In genomic region chr5:139141326-139141725, GRCm38 (mm10) we compare ENCODE assay signal across 9 mouse cellular contexts. TPM values are rescaled to one million over a fixed set of nuclear protein-coding genes. Genes with fewer than 3 reads are reported as not detected.
DNase-seq lines count a peak whose midpoint lies in the region; ATAC-seq and TF ChIP-seq lines count a peak whose summit lies in the region.
"Had no signal": no experiment of that assay in that cellular context is flagged by ENCODE, and none has a peak within 500 bp of the region (broad histone marks: within the 10 kb centered on the region; RNA-seq: fewer than 3 reads in every experiment).

No protein-coding gene starts in this region.

- 77% methylated on average over 5 of the region's 5 CpGs for WGBS in forebrain, embryonic 14.5 days
- 71% methylated on average over 5 of the region's 5 CpGs for WGBS in forebrain, embryonic 13.5 days
- 68% methylated on average over 5 of the region's 5 CpGs for WGBS in kidney, embryonic 15.5 days
- WGBS in heart, embryonic 15.5 days, result 47% methylated on average over 5 of the region's 5 CpGs

- no peak overlapping the region for H3K9ac ChIP-seq in forebrain, embryonic 14.5 days (ENCODE audit: low read length)
- no peak overlapping the region for H3K9ac ChIP-seq in forebrain, embryonic 13.5 days
- no peak overlapping the region for H3K9ac ChIP-seq in kidney, embryonic 15.5 days
- H3K9ac ChIP-seq in heart, embryonic 15.5 days, result no peak overlapping the region
- H3K9ac ChIP-seq: hindbrain, embryonic 14.5 days had no signal

- no peak overlapping the region for H3K4me2 ChIP-seq in forebrain, embryonic 14.5 days (ENCODE audit: low read length)
- no peak overlapping the region for H3K4me2 ChIP-seq in forebrain, embryonic 13.5 days
- H3K4me2 ChIP-seq in kidney, embryonic 15.5 days, result no peak overlapping the region
- H3K4me2 ChIP-seq in heart, embryonic 15.5 days, result peak overlapping the region; percentile 17
- H3K4me2 ChIP-seq: hindbrain, embryonic 14.5 days had no signal

- H3K4me1 ChIP-seq in forebrain, embryonic 14.5 days (ENCODE audit: control insufficient read depth, insufficient read depth, low read length), result peaks cover 7% of the 10 kb centered on the region; the same call in 1 of the 2 replicates
- peaks cover 15% of the 10 kb centered on the region for H3K4me1 ChIP-seq in forebrain, embryonic 13.5 days
- peaks cover 21% of the 10 kb centered on the region for H3K4me1 ChIP-seq in kidney, embryonic 15.5 days
- H3K4me1 ChIP-seq in heart, embryonic 15.5 days (replicated peaks), result peaks cover 11% of the 10 kb centered on the region

- no peak for TF ChIP-seq CTCF in gastrocnemius, adult 2 months (IDR thresholded peaks at IDR 0.05)

- peak; percentile 59 for DNase-seq in forebrain, embryonic 14.5 days (ENCODE audit: low spot score)
- peak; percentile 51 to 55 for DNase-seq in kidney, postnatal 36 days
- peak; percentile 32 for DNase-seq in lung, postnatal 25 days (ENCODE audit: low spot score)
- DNase-seq in adrenal gland, adult 8-10 months, result no peak
- no peak for DNase-seq in gastrocnemius, adult 2 months

- no peak overlapping the region for H3K4me3 ChIP-seq in forebrain, embryonic 14.5 days (ENCODE audit: low read depth, low read length)
- no peak overlapping the region for H3K4me3 ChIP-seq in forebrain, embryonic 13.5 days
- H3K4me3 ChIP-seq in kidney, embryonic 15.5 days (replicated peaks), result no peak overlapping the region
- no peak overlapping the region for H3K4me3 ChIP-seq in heart, embryonic 15.5 days
- H3K4me3 ChIP-seq in gastrocnemius, adult 2 months, result no peak overlapping the region

- H3K27ac ChIP-seq in forebrain, embryonic 14.5 days (ENCODE audit: low read depth, low read length), result no peak overlapping the region; the same call in 1 of the 2 replicates
- no peak overlapping the region for H3K27ac ChIP-seq in forebrain, embryonic 13.5 days
- H3K27ac ChIP-seq in kidney, embryonic 15.5 days, result no peak overlapping the region
- H3K27ac ChIP-seq in heart, embryonic 15.5 days, result peak overlapping the region; percentile 48
- H3K27ac ChIP-seq in gastrocnemius, adult 2 months, result no peak overlapping the region
- H3K27ac ChIP-seq: hindbrain, embryonic 14.5 days had no signal

- ATAC-seq in forebrain, embryonic 14.5 days, result no peak
- ATAC-seq in forebrain, embryonic 13.5 days, result no peak
- ATAC-seq in kidney, embryonic 15.5 days (replicated peaks; ENCODE audit: low FRiP score), result no peak
- peak; percentile 68; the same call in 1 of the 2 replicates for ATAC-seq in heart, embryonic 15.5 days (replicated peaks; ENCODE audit: insufficient number of reproducible peaks, insufficient read depth, low FRiP score, low read depth)

- intact Hi-C loops in gastrocnemius, adult 2 months (cut with DNase I), result no loop called here

- H3K36me3 ChIP-seq in forebrain, embryonic 14.5 days (ENCODE audit: control insufficient read depth, insufficient read depth, low read length), result no peaks in the 10 kb centered on the region
- no peaks in the 10 kb centered on the region for H3K36me3 ChIP-seq in forebrain, embryonic 13.5 days (ENCODE audit: poor library complexity, severe bottlenecking)
- H3K36me3 ChIP-seq in kidney, embryonic 15.5 days, result no peaks in the 10 kb centered on the region; the same call in 1 of the 2 replicates
- H3K36me3 ChIP-seq in heart, embryonic 15.5 days, result no peaks in the 10 kb centered on the region

- H3K9me3 ChIP-seq in forebrain, embryonic 14.5 days (replicated peaks; ENCODE audit: control insufficient read depth, low read length), result no peaks in the 10 kb centered on the region
- no peaks in the 10 kb centered on the region for H3K9me3 ChIP-seq in forebrain, embryonic 13.5 days (replicated peaks)
- H3K9me3 ChIP-seq in kidney, embryonic 15.5 days (replicated peaks), result no peaks in the 10 kb centered on the region
- H3K9me3 ChIP-seq in heart, embryonic 15.5 days (replicated peaks), result no peaks in the 10 kb centered on the region

- H3K27me3 ChIP-seq in forebrain, embryonic 14.5 days (replicated peaks; ENCODE audit: control insufficient read depth, insufficient read depth, low read length), result no peaks in the 10 kb centered on the region
- H3K27me3 ChIP-seq in forebrain, embryonic 13.5 days, result no peaks in the 10 kb centered on the region
- no peaks in the 10 kb centered on the region for H3K27me3 ChIP-seq in kidney, embryonic 15.5 days
- peaks cover 3% of the 10 kb centered on the region; the same call in 1 of the 2 replicates for H3K27me3 ChIP-seq in heart, embryonic 15.5 days

RNA-seq across cellular contexts. Expression of gene Prkar1b, which starts 8.5 kb away (rescaled TPM):
- 93.8 and 128 TPM in 2 replicates for polyA plus RNA-seq in forebrain, embryonic 14.5 days (2014; fragmentation: Nextera tagmentation; extraction: Ambion mirVana)
- polyA plus RNA-seq in forebrain, embryonic 13.5 days (2015; fragmentation: Nextera tagmentation; extraction: Ambion mirVana), result 63.4 and 87.2 TPM in 2 replicates
- 21.2 and 22.7 TPM in 2 replicates for polyA plus RNA-seq in kidney, embryonic 15.5 days (2015; fragmentation: Nextera tagmentation; extraction: Ambion mirVana)
- 10.1 and 12.3 TPM in 2 replicates for polyA plus RNA-seq in heart, embryonic 15.5 days (2015; fragmentation: Nextera tagmentation; extraction: Ambion mirVana)
- total RNA-seq in adrenal gland, adult 8-10 months (2022), result 10 to 100 TPM; 38.5 to 62.4 (median 55.9) TPM
- total RNA-seq in gastrocnemius, adult 2 months (2021), result 1 to 10 TPM in 1 of 2 experiments, under 1 TPM in 1; 0.59 to 1.4 TPM

RNA-seq across cellular contexts. Expression of gene Dnaaf5, which starts 8.7 kb away (rescaled TPM):
- 2.5 and 2.6 TPM in 2 replicates for polyA plus RNA-seq in forebrain, embryonic 14.5 days (2014; fragmentation: Nextera tagmentation; extraction: Ambion mirVana)
- 3.1 and 3.4 TPM in 2 replicates for polyA plus RNA-seq in forebrain, embryonic 13.5 days (2015; fragmentation: Nextera tagmentation; extraction: Ambion mirVana)
- 8.7 and 10.4 TPM in 2 replicates for polyA plus RNA-seq in kidney, embryonic 15.5 days (2015; fragmentation: Nextera tagmentation; extraction: Ambion mirVana)
- 5.0 and 8.5 TPM in 2 replicates for polyA plus RNA-seq in heart, embryonic 15.5 days (2015; fragmentation: Nextera tagmentation; extraction: Ambion mirVana)
- total RNA-seq in adrenal gland, adult 8-10 months (2022), result 10 to 100 TPM; 21.7 to 24.3 (median 22.7) TPM
- 10 to 100 TPM; 14.1 to 16.7 TPM for total RNA-seq in gastrocnemius, adult 2 months (2021)

RNA-seq across cellular contexts. Expression of gene Sun1, which starts 59.1 kb away (rescaled TPM):
- polyA plus RNA-seq in forebrain, embryonic 14.5 days (2014; fragmentation: Nextera tagmentation; extraction: Ambion mirVana), result 44.4 and 49.0 TPM in 2 replicates
- 43.9 and 50.2 TPM in 2 replicates for polyA plus RNA-seq in forebrain, embryonic 13.5 days (2015; fragmentation: Nextera tagmentation; extraction: Ambion mirVana)
- 50.0 and 57.3 TPM in 2 replicates for polyA plus RNA-seq in kidney, embryonic 15.5 days (2015; fragmentation: Nextera tagmentation; extraction: Ambion mirVana)
- 32.4 and 38.9 TPM in 2 replicates for polyA plus RNA-seq in heart, embryonic 15.5 days (2015; fragmentation: Nextera tagmentation; extraction: Ambion mirVana)
- 100 to 1,000 TPM in 3 of 4 experiments, 10 to 100 TPM in 1; 86.6 to 128 (median 111) TPM for total RNA-seq in adrenal gland, adult 8-10 months (2022)
- total RNA-seq in gastrocnemius, adult 2 months (2021), result 10 to 100 TPM; 39.5 to 43.3 TPM

Comparison
In these comparisons a context has a peak if more than half of its experiments do, and no peak if none do; other contexts are left out.
1. DNase-seq: peak in forebrain, embryonic 14.5 days (single experiment), kidney, postnatal 36 days (2 of 2) and lung, postnatal 25 days (single experiment); none in adrenal gland, adult 8-10 months (single experiment) and gastrocnemius, adult 2 months (single experiment).